Mouse (Mus musculus): Measurements from ENCODE around the gene Anapc1.

DNA sequence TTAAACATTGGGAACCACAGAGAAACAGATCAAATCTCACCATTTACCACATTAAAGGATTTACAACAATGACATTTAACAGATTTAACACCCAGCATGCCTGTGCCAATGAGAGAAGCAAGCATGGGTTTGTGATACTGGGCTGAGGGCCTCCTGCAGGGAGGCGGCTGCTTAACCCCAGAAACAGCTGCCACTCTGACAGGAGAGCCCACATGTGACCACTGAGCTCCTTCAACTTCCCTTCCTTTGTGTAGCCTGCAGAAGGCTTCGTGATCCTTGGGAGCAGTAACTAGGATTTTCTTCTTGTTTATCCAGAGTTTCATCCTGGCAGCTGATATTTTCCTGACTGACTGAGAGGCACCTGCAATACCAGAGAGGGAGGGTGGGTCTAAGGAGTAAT lies 85.7 kb downstream of the Anapc1 start:
- TF ChIP-seq HCFC1 (IDR thresholded peaks at IDR 0.05; ENCODE audit: borderline replicate concordance, insufficient read depth, low read length) (no peak), MAFK (IDR thresholded peaks at IDR 0.05; ENCODE audit: insufficient read depth, low read depth, low read length) (no peak), ZNF384 (IDR thresholded peaks at IDR 0.05; ENCODE audit: low read depth, low read length) (no peak)
